Mouse (Mus musculus) left cerebral cortex, postnatal 4 days (tissue): ENCODE results near the gene Bcl7b. TPM values are rescaled to one million over a fixed set of nuclear protein-coding genes. Genes with fewer than 3 reads are reported as not detected.
"Not testable (repeated sequence)": the region's sequence is repeated elsewhere in the genome, so short reads cannot be mapped to it uniquely, and the experiment has no call there.

Source experiments
- DNase-seq: peaks from one replicate; pipeline ENCODE4 v3.0.0-alpha.2; 2022
- intact Hi-C: fragments of 180-260 bp; cut with DNase I; formaldehyde crosslinking; loops from one replicate; pipeline ENCODE4 v1.15.1; 2025
- microRNA-seq: library from miRNA; unstranded; fragments of <30 nt; microRNA quantifications from one replicate; pipeline ENCODE4 v1.2.0, GENCODE M21; 2022
- total RNA-seq, 2 experiments: library from RNA; stranded (reverse); gene quantifications; 2 replicates each; pipeline ENCODE4 v1.2.3; 2021

Gene Bcl7b
- total RNA-seq, 2 experiments from 2014 or later, result 24.3 to 26.6 TPM

- intact Hi-C loops, result no loop called here
- no peak for DNase-seq
These were observed 28.3 kb downstream of the Bcl7b start for GRCm38 (mm10) chr5:135196367-135196766.

DNA sequence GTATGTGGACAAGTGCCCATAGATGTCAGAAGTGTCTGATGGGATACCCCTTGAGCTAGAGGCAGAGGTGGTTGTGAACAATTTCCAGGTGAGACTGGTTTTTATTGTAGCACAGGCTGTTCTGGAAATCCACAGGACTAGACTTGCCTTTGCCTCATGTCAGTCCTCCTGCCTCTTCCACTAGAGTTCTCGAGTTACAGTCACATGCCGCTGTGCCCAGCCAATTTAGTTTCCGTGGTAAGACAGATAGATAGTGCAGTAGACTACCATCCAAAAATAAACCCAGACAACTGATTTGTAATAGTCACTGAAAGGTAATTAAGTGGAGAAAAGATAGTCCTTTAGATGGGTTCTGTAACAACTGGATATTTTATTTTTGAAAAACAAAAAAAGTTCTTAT is 34.7 kb downstream of the Bcl7b start:
- intact Hi-C loops, result no loop called here
- DNase-seq, result no peak

- DNase-seq, result no peak
- intact Hi-C loops, result no loop called here
These were observed 40.1 kb downstream of the Bcl7b start for GRCm38 (mm10) chr5:135208197-135208596.

GRCm38 (mm10) chr5:135216871-135217270 is 48.8 kb downstream of the Bcl7b start:
- intact Hi-C loops, result no loop called here
- DNase-seq, result peak; percentile 28

DNA sequence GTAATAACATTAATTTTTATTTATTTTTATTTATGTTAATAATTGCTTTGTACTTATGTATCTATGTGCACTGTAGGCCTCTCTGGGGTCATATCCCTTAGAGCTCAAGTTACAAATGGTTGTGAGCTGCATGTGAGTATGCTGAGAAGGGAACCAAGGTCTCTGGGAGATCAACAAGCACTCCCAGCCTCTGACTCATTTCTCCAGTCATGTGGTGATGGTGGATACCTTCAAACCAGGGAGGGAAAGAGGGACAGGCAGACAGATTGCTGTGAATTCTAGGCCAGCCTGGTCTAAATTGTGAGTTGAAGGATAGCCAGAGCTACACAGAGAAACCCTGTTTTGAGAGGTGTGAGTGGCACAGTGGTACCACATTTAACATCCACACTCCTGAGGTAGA is 52.9 kb downstream of the Bcl7b start:
- intact Hi-C loops, result loop anchor here (10.0 kb wide), 1 partner anchor 154 kb away; no protein-coding TSS in a partner anchor

GRCm38 (mm10) chr5:135222066-135222465 is 54.0 kb downstream of the Bcl7b start:
- no peak for DNase-seq
- intact Hi-C loops, result loop anchor here (10.0 kb wide), 1 partner anchor 153 kb away; no protein-coding TSS in a partner anchor

More for the DNA sequence above, 52.9 kb downstream of the Bcl7b start:
- no peak for DNase-seq

DNA sequence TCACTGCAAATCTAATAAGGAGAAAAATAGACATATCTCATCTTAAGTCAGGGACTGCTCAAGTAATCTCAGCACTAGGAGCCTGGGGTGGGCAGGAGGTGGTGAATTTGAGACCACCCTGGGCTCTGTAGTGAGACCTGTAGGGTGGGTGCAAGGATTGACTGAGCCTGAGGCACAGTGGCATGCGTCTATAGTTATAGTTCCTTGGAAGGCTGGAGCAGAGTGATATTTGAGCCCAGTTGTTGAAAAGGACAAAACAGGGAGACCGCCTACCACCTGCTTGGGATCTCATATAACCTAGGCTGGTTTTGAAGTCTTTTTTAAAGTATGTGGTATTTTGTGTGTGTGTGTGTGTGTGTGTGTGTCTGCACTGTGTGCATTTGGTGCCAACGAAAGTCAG is 56.1 kb downstream of the Bcl7b start:
- no peak for DNase-seq

GRCm38 (mm10) chr5:135225879-135226278 is 57.8 kb downstream of the Bcl7b start:
- intact Hi-C loops, result loop anchor here (10.0 kb wide), 1 partner anchor 149 kb away; no protein-coding TSS in a partner anchor
- not testable (repeated sequence) for DNase-seq

More for the DNA sequence above, 56.1 kb downstream of the Bcl7b start:
- intact Hi-C loops, result loop anchor here (10.0 kb wide), 1 partner anchor 151 kb away; no protein-coding TSS in a partner anchor

DNA sequence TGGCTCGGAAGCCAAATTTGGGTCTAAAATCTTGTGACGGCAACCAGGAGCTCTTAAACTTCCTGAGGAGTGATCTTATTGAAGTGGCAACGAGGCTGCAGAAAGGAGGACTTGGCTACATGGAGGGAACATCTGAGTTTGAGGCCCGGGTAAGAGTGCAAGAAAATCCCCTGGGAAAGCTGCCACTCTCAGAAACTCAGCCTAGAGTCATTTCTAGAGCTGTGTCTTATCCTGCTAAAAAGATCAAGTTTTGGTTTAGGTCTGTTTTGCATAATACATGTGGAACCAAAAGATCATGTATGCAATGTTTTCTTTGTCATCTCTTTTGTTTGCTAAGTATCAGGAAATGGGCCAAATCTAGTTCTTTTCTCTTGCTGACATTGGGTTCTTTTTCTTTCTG is 62.1 kb downstream of the Bcl7b start:
- DNase-seq, result no peak
- intact Hi-C loops, result no loop called here

Small RNAs within 50 kb of the gene (microRNA-seq; reads per million reads assigned to microRNA genes)
- gene Gm25315, result not detected

Other genes starting within 250 kb of the Bcl7b start
- 1 to 10 TPM; 6.4 to 7.2 TPM for gene Mettl27, start 235.9 kb upstream of the Bcl7b start, total RNA-seq
- gene Cldn4, start 221.3 kb upstream of the Bcl7b start, total RNA-seq, result under 1 TPM in 1 of 2 experiments, not detected in 1; 0.18 TPM
- gene Cldn3, start 182.1 kb upstream of the Bcl7b start, total RNA-seq, result 1 to 10 TPM; 6.2 to 6.4 TPM
- gene Abhd11, start 159.1 kb upstream of the Bcl7b start, total RNA-seq, result 10 to 100 TPM; 56.6 to 60.8 TPM
- 100 to 1,000 TPM; 261 to 264 TPM for gene Stx1a, start 144.8 kb upstream of the Bcl7b start, total RNA-seq
- 10 to 100 TPM; 27.4 to 30.1 TPM for gene Dnajc30, start 104.1 kb upstream of the Bcl7b start, total RNA-seq
- 10 to 100 TPM; 51.7 to 52.1 TPM for gene Bud23, start 103.3 kb upstream of the Bcl7b start, total RNA-seq
- gene Vps37d, start 90.0 kb upstream of the Bcl7b start, total RNA-seq, result 10 to 100 TPM; 46.1 TPM
- gene Mlxipl, start 78.4 kb upstream of the Bcl7b start, total RNA-seq, result 1 to 10 TPM; 1.6 to 2.4 TPM
- 10 to 100 TPM; 18.9 to 21.8 TPM for gene Tbl2, start 18.6 kb upstream of the Bcl7b start, total RNA-seq
- 10 to 100 TPM; 57.8 to 61.9 TPM for gene Baz1b, start 19.0 kb downstream of the Bcl7b start, total RNA-seq
- 10 to 100 TPM; 15.3 to 17.9 TPM for gene Fzd9, start 82.9 kb downstream of the Bcl7b start, total RNA-seq
- gene Fkbp6, start 181.8 kb downstream of the Bcl7b start, total RNA-seq, result under 1 TPM; 0.42 to 0.64 TPM
- gene Trim50, start 185.0 kb downstream of the Bcl7b start, total RNA-seq, result not detected
- 10 to 100 TPM; 31.2 to 34.1 TPM for gene Nsun5, start 201.7 kb downstream of the Bcl7b start, total RNA-seq
- 10 to 100 TPM; 44.9 to 45.4 TPM for gene Pom121, start 226.3 kb downstream of the Bcl7b start, total RNA-seq